Mouse (Mus musculus): ENCODE results near the gene Ugt1a7c. TPM values are rescaled to one million over a fixed set of nuclear protein-coding genes. Genes with fewer than 3 reads are reported as not detected.

Gene Ugt1a7c
- polyA plus RNA-seq, 1 experiment from 2014 or later = 1.1 TPM

- H3K36me3 ChIP-seq (ENCODE audit: control insufficient read depth, insufficient read depth) = no peaks in the 10 kb centered on the region
- no peaks in the 10 kb centered on the region for H3K4me1 ChIP-seq (ENCODE audit: control insufficient read depth, insufficient read depth, low read length)
- peaks cover 75% of the 10 kb centered on the region for H3K9me3 ChIP-seq (replicated peaks; ENCODE audit: control insufficient read depth, low read length)
- no peak for ATAC-seq (replicated peaks; ENCODE audit: extremely low read depth, insufficient read depth, low FRiP score)
- 43% methylated on average over 6 of the region's 6 CpGs for WGBS
- H3K4me3 ChIP-seq (ENCODE audit: low read length) = no peak overlapping the region
- H3K27me3 ChIP-seq (ENCODE audit: control insufficient read depth, insufficient read depth, low read length) = no peaks in the 10 kb centered on the region
- no peak overlapping the region for H3K4me2 ChIP-seq (ENCODE audit: low read depth, low read length)
- no peak overlapping the region for H3K27ac ChIP-seq (ENCODE audit: low read length)
- H3K9ac ChIP-seq (ENCODE audit: low read length) = no peak overlapping the region
Observed at GRCm38 (mm10) chr1:88246386-88246785, 151.5 kb downstream of the Ugt1a7c start.

DNA sequence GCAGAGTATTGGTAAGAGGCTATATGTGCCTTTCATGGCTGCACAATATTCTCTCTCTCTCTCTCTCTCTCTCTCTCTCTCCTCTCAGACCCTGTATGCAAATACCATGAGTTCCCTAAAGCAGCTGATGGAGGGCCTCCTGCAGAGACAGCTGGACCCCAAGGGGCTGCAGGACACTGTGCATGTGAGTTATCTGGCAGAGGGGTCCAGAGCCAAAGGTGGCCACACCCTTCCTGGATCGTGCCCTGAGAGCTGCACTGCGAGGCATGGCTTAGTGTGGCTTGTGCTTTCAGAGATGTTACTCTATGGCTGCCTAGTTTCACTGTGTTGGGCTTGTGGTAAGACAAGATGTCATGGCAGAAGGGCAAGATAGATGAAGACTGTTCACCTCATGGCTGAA, 152.8 kb downstream of the Ugt1a7c start:
- H3K27ac ChIP-seq (ENCODE audit: low read length) = no peak overlapping the region
- H3K4me2 ChIP-seq (ENCODE audit: low read depth, low read length) = no peak overlapping the region
- no peak for ATAC-seq (replicated peaks; ENCODE audit: extremely low read depth, insufficient read depth, low FRiP score)
- H3K9ac ChIP-seq (ENCODE audit: low read length) = no peak overlapping the region
- H3K9me3 ChIP-seq (replicated peaks; ENCODE audit: control insufficient read depth, low read length) = peaks cover 75% of the 10 kb centered on the region
- no peaks in the 10 kb centered on the region for H3K4me1 ChIP-seq (ENCODE audit: control insufficient read depth, insufficient read depth, low read length)
- H3K36me3 ChIP-seq (ENCODE audit: control insufficient read depth, insufficient read depth) = no peaks in the 10 kb centered on the region
- 42% methylated on average over 2 of the region's 2 CpGs for WGBS
- H3K27me3 ChIP-seq (ENCODE audit: control insufficient read depth, insufficient read depth, low read length) = no peaks in the 10 kb centered on the region
- no peak overlapping the region for H3K4me3 ChIP-seq (ENCODE audit: low read length)

DNA sequence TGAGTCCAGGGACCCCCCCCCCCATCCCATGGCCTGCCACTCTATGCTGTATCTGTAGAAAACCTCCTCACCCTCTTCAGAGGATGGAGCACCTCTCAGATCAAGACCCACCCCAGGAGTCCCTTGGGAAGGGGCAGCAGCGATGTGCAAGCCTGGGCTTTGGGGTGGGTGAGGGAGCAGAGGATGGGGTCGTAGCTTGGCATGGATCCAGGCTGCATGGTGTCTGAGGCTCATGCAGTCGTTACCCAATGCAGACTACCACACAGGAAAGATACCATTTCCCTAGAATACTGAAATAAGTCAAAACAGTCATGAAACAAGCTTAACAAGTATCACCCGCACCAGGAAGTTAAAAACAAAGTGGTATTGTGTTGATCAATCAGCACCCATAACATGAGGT, 153.8 kb downstream of the Ugt1a7c start:
- Histone ChIP-seq H3K9me3 (replicated peaks; ENCODE audit: control insufficient read depth, low read length) (peaks cover 75% of the 10 kb centered on the region), H3K4me2 (ENCODE audit: low read depth, low read length) (no peak overlapping the region), H3K27me3 (ENCODE audit: control insufficient read depth, insufficient read depth, low read length) (no peaks in the 10 kb centered on the region), H3K9ac (ENCODE audit: low read length) (no peak overlapping the region), H3K4me1 (ENCODE audit: control insufficient read depth, insufficient read depth, low read length) (no peaks in the 10 kb centered on the region), H3K36me3 (ENCODE audit: control insufficient read depth, insufficient read depth) (no peaks in the 10 kb centered on the region), H3K27ac (ENCODE audit: low read length) (no peak overlapping the region), H3K4me3 (ENCODE audit: low read length) (no peak overlapping the region)
- WGBS = 59% methylated on average over 4 of the region's 4 CpGs
- ATAC-seq (replicated peaks; ENCODE audit: extremely low read depth, insufficient read depth, low FRiP score) = no peak

DNA sequence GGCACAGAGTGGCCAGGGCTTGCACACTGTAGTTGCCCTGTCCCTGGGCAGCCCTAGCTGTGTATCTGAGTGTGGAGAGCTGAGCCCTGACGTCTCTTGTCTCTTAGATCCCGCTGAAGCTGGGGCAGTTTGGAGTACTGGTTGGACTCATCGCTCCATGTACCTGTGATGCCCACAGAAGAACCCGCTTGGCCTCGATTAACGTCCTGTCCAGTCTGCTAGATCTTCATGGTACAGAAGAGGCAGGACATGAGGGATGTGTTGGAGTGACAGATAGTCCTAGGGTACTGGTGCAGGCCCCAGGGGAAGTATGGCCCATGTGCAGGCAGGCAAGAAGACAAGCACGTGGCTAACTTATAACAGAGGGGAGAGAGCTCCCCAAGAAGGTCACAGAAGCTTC, 154.7 kb downstream of the Ugt1a7c start:
- Histone ChIP-seq H3K4me2 (ENCODE audit: low read depth, low read length) (no peak overlapping the region), H3K36me3 (ENCODE audit: control insufficient read depth, insufficient read depth) (no peaks in the 10 kb centered on the region), H3K27ac (ENCODE audit: low read length) (no peak overlapping the region), H3K4me3 (ENCODE audit: low read length) (no peak overlapping the region), H3K9ac (ENCODE audit: low read length) (no peak overlapping the region), H3K27me3 (ENCODE audit: control insufficient read depth, insufficient read depth, low read length) (no peaks in the 10 kb centered on the region), H3K9me3 (replicated peaks; ENCODE audit: control insufficient read depth, low read length) (peaks cover 74% of the 10 kb centered on the region), H3K4me1 (ENCODE audit: control insufficient read depth, insufficient read depth, low read length) (no peaks in the 10 kb centered on the region)
- ATAC-seq (replicated peaks; ENCODE audit: extremely low read depth, insufficient read depth, low FRiP score) = no peak
- 72% methylated on average over 7 of the region's 7 CpGs for WGBS

- peaks cover 77% of the 10 kb centered on the region for H3K9me3 ChIP-seq (replicated peaks; ENCODE audit: control insufficient read depth, low read length)
- 76% methylated on average over 5 of the region's 5 CpGs for WGBS
Observed at GRCm38 (mm10) chr1:88250023-88250422, 155.2 kb downstream of the Ugt1a7c start.

DNA sequence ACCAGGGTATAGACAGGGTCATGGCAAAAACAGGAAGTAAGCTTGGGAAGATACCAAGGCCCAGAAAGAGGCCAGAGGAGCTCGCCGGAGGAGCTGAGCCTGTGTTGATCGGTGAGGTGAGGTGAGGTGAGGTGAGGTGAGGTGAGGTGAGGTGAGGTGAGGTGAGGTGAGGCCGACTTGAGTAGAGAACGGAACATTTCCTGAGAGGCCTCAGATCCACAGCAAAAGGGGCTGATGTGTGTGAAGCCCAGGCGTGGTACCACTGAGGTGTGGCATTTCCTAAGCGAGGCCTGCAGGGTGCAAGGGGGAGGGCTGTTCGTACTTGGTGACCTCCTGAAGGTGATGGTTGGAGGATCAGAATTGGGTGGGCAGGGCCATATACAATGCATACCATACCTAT, 158.2 kb downstream of the Ugt1a7c start:
- no peak overlapping the region for H3K4me2 ChIP-seq (ENCODE audit: low read depth, low read length)
- H3K9ac ChIP-seq (ENCODE audit: low read length) = no peak overlapping the region
- 71% methylated on average over 8 of the region's 8 CpGs for whole genome bisulfite sequencing
- ATAC-seq (replicated peaks; ENCODE audit: extremely low read depth, insufficient read depth, low FRiP score) = no peak
- no peaks in the 10 kb centered on the region for H3K27me3 ChIP-seq (ENCODE audit: control insufficient read depth, insufficient read depth, low read length)
- no peak overlapping the region for H3K27ac ChIP-seq (ENCODE audit: low read length)
- no peaks in the 10 kb centered on the region for H3K36me3 ChIP-seq (ENCODE audit: control insufficient read depth, insufficient read depth)
- peaks cover 53% of the 10 kb centered on the region for H3K9me3 ChIP-seq (replicated peaks; ENCODE audit: control insufficient read depth, low read length)
- no peak overlapping the region for H3K4me3 ChIP-seq (ENCODE audit: low read length)
- H3K4me1 ChIP-seq (ENCODE audit: control insufficient read depth, insufficient read depth, low read length) = no peaks in the 10 kb centered on the region

More at GRCm38 (mm10) chr1:88250023-88250422, 155.2 kb downstream of the Ugt1a7c start:
- Histone ChIP-seq H3K36me3 (ENCODE audit: control insufficient read depth, insufficient read depth) (no peaks in the 10 kb centered on the region), H3K4me2 (ENCODE audit: low read depth, low read length) (no peak overlapping the region), H3K4me1 (ENCODE audit: control insufficient read depth, insufficient read depth, low read length) (no peaks in the 10 kb centered on the region), H3K9ac (ENCODE audit: low read length) (no peak overlapping the region), H3K27ac (ENCODE audit: low read length) (no peak overlapping the region), H3K27me3 (ENCODE audit: control insufficient read depth, insufficient read depth, low read length) (no peaks in the 10 kb centered on the region), H3K4me3 (ENCODE audit: low read length) (no peak overlapping the region)
- no peak for ATAC-seq (replicated peaks; ENCODE audit: extremely low read depth, insufficient read depth, low FRiP score)

DNA sequence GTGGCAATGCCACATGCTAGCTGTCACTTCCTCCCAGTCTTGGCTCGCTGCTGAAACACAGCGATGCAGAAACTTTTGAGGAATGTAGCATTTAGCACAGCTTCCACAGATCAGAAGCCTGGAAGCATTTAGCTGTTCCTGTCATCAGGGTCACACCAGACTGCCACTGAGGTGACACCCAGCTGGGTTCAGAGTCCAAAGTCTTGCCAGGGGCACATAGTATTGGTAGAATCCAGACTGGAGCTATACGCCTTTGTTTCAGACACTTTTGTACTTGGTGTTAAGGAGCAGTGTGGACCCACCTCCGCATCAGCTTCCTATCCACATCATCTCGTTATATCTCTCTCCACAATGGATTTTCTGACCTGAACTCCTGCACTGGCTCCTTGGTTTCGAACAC, 158.7 kb downstream of the Ugt1a7c start:
- Histone ChIP-seq H3K36me3 (ENCODE audit: control insufficient read depth, insufficient read depth) (no peaks in the 10 kb centered on the region), H3K4me3 (ENCODE audit: low read length) (no peak overlapping the region), H3K9ac (ENCODE audit: low read length) (no peak overlapping the region), H3K9me3 (replicated peaks; ENCODE audit: control insufficient read depth, low read length) (peaks cover 51% of the 10 kb centered on the region), H3K27me3 (ENCODE audit: control insufficient read depth, insufficient read depth, low read length) (no peaks in the 10 kb centered on the region), H3K4me2 (ENCODE audit: low read depth, low read length) (no peak overlapping the region), H3K4me1 (ENCODE audit: control insufficient read depth, insufficient read depth, low read length) (no peaks in the 10 kb centered on the region), H3K27ac (ENCODE audit: low read length) (no peak overlapping the region)
- 62% methylated on average over 6 of the region's 6 CpGs for WGBS
- ATAC-seq (replicated peaks; ENCODE audit: extremely low read depth, insufficient read depth, low FRiP score) = no peak

DNA sequence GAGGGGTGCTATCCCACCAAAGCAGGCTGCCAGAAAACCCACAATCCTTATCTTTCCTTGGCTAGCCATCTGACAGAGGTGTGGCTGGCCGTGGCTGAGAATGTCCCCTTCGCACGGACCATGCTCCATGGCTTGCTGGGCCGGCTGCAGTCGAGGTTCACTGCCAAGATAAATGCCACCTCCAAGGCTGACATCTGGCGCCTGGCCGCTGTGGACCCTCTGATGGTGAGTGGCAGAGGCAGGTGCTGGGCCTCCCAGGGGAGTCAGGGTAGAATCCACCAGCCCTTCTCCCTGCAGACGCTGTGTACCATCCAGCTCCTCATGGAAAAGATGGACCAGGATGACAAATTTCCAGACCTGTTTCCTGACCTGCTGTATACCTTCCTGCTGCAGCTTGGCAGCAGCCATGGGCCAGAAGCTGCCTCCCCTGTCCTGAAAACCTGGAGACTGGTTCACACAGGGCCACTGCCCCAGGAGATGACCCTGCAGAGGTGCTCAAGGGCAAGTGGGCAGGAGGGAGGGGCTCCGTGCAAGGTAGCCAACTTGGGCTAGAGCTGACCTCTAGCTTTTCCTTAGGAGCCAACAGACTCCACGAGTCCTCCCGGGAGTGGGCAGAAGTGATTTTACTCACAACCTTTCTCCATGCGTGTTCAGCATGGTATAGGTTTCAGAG, 160.1 kb downstream of the Ugt1a7c start:
- no peak overlapping the region for H3K4me3 ChIP-seq (ENCODE audit: low read length)
- no peak overlapping the region for H3K9ac ChIP-seq (ENCODE audit: low read length)
- no peaks in the 10 kb centered on the region for H3K27me3 ChIP-seq (ENCODE audit: control insufficient read depth, insufficient read depth, low read length)
- no peaks in the 10 kb centered on the region for H3K36me3 ChIP-seq (ENCODE audit: control insufficient read depth, insufficient read depth)
- no peak for ATAC-seq (replicated peaks; ENCODE audit: extremely low read depth, insufficient read depth, low FRiP score)
- H3K4me2 ChIP-seq (ENCODE audit: low read depth, low read length) = no peak overlapping the region
- 77% methylated on average over 12 of the region's 12 CpGs for WGBS
- H3K9me3 ChIP-seq (replicated peaks; ENCODE audit: control insufficient read depth, low read length) = peaks cover 37% of the 10 kb centered on the region
- peaks cover 12% of the 10 kb centered on the region for H3K4me1 ChIP-seq (ENCODE audit: control insufficient read depth, insufficient read depth, low read length)
- no peak overlapping the region for H3K27ac ChIP-seq (ENCODE audit: low read length)

DNA sequence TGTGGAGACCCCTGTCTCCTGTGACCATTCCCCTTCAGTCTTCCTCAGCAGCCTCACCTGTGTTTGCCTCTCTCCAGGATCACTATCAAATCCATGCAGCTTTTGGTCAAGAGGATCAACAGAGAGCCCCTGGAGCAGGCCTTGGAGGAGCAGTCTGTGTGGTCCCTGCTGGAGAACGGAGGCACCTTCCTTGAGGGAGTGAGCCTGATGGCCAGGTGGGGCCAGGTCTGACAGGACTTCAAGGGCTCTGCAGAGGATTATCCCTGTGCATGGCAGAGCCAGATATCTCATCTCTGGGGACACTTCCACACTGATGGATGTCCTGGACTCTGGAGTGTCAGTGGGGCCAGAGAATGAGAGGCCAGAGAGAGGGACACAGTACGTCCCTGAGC, 160.6 kb downstream of the Ugt1a7c start:
- H3K4me1 ChIP-seq (ENCODE audit: control insufficient read depth, insufficient read depth, low read length) = peaks cover 14% of the 10 kb centered on the region
- no peak overlapping the region for H3K4me2 ChIP-seq (ENCODE audit: low read depth, low read length)
- no peaks in the 10 kb centered on the region for H3K36me3 ChIP-seq (ENCODE audit: control insufficient read depth, insufficient read depth)
- peaks cover 32% of the 10 kb centered on the region for H3K9me3 ChIP-seq (replicated peaks; ENCODE audit: control insufficient read depth, low read length)
- H3K9ac ChIP-seq (ENCODE audit: low read length) = no peak overlapping the region
- H3K27me3 ChIP-seq (ENCODE audit: control insufficient read depth, insufficient read depth, low read length) = no peaks in the 10 kb centered on the region
- no peak for ATAC-seq (replicated peaks; ENCODE audit: extremely low read depth, insufficient read depth, low FRiP score)
- 47% methylated on average over 2 of the region's 2 CpGs for WGBS
- H3K27ac ChIP-seq (ENCODE audit: low read length) = no peak overlapping the region
- H3K4me3 ChIP-seq (ENCODE audit: low read length) = no peak overlapping the region
